Mouse (Mus musculus) lung, postnatal 25 days (tissue): ENCODE measurements around the gene Pde1b.

Experiments
- DNase-seq: peaks from one replicate; pipeline ENCODE4 v3.0.0; 2022; ENCODE audit warnings: low spot score

Gene Pde1b

DNA sequence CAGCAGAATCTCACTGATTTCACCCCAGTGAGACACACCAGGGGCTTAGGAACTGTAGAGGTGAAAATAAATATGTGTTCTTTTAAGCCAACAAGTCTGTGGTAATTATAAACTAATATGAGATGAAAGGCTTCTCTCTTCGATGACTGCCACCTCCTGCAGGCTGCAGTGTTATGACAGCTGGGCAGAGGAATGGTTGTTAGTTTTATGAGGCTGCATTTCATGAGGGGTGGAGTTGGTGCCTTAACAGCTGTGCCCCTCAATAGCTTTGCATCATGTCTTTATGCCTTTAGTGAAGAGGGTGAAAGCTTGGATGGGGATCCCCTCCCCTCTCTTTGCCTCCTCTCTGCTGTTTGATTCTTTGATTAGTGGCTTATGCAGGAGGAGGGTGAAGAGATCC is 48.2 kb downstream of the Pde1b start:
- DNase-seq = no peak

DNA sequence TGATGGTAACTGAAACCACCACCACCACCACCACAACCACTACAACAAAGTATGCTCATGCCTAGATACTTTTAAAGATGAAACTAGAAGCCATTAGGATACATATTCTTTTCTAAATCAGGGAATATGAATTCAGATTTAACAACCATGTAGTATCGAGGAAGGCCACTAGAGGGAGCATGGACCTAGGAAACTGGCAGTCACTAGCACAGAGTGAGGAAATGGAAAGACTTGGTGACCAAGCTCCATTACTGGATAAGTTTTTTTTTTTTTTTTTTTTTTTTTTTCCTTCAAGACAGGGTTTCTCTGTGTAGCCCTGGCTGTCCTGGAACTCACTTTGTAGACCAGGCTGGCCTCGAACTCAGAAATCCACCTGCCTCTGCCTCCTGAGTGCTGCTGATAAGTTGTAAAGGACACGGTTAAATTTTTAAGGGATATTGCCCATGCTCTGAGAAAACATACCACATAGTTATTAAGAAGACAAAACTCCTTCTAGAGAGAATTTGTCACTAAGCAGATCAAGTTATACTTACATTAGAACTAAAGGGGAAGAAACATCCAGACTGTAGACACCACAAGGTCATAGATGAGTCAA is 49.4 kb downstream of the Pde1b start:
- peak; percentile 36 for DNase-seq

DNA sequence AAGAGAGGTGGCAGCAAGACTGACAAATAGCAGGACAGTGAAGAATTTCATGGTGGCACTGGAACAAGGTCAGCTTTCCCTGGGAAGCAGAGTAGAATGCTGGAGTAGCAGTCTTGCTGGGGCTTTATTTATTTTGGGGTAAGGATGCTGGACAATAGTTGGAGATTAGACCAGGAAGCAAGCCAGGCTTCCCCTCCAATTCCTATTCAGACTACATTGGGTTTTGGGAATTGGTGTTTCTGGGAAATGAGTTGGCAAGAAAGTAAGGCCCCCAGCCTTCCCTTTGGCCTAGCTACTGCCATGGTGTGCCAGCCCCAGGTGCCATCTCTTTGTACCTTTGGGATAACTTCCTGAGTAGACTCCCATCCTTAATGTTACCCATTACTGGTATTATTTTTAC is 62.1 kb downstream of the Pde1b start, which contains the start of gene Glycam1:
Gene Glycam1 (minus strand): TSS at position 101 of the 400 bp plus-strand sequence.
- no peak for DNase-seq
